Mouse (Mus musculus): ENCODE data around the gene Creb3.

GRCm38 (mm10) chr4:43513300-43513699, 48.8 kb upstream of the Creb3 start:
- TF ChIP-seq CTCF (IDR thresholded peaks at IDR 0.05; ENCODE audit: low read depth) = no peak
- no peak for TF ChIP-seq EP300 (IDR thresholded peaks at IDR 0.05; ENCODE audit: low read depth)
